Mouse (Mus musculus) neural tube, embryonic 11.5 days (tissue): Measurements from ENCODE around the gene Gm7579. TPM values are rescaled to one million over a fixed set of nuclear protein-coding genes. Genes with fewer than 3 reads are reported as not detected.
"Not testable (repeated sequence)": the region's sequence is repeated elsewhere in the genome, so short reads cannot be mapped to it uniquely, and the experiment has no call there.

Experiments
- ATAC-seq: fragments of 200-750 bp; cut with Nextera tagmentation; 2 replicates; pipeline ENCODE4 v1.8.0; 2017; ENCODE audit warnings: moderate number of reproducible peaks, mild to moderate bottlenecking, moderate TSS enrichment, moderate library complexity; ENCODE audit not compliant: insufficient read depth, low FRiP score, low TSS enrichment
- DNase-seq: peaks from one replicate; pipeline ENCODE4 v3.0.0-alpha.2; 2015; ENCODE audit warnings: low spot score
- H3K27ac ChIP-seq: fragments of 300-500 bp; sonication (generic); 2 replicates; pipeline ENCODE4 v1.5.1; 2014; ENCODE audit warnings: low read depth, mild to moderate bottlenecking, low read length
- H3K27me3 ChIP-seq: fragments of 300-500 bp; sonication (generic); 2 replicates; pipeline ENCODE4 v1.6.1; 2014; ENCODE audit warnings: mild to moderate bottlenecking, low read length, mixed read lengths; ENCODE audit not compliant: control insufficient read depth, insufficient read depth
- H3K36me3 ChIP-seq: fragments of 300-500 bp; sonication (generic); 2 replicates; pipeline ENCODE4 v1.6.1; 2014; ENCODE audit warnings: mild to moderate bottlenecking, low read length, moderate library complexity, mixed read lengths; ENCODE audit not compliant: control insufficient read depth, insufficient read depth
- H3K4me1 ChIP-seq: fragments of 300-500 bp; sonication (generic); 2 replicates; pipeline ENCODE4 v1.6.1; 2014; ENCODE audit warnings: low read length, mixed read lengths; ENCODE audit not compliant: control insufficient read depth, insufficient read depth
- H3K4me2 ChIP-seq: fragments of 300-500 bp; sonication (generic); 2 replicates; pipeline ENCODE4 v1.6.1; 2014; ENCODE audit warnings: low read depth, mild to moderate bottlenecking, moderate library complexity
- H3K4me3 ChIP-seq: fragments of 300-500 bp; sonication (generic); 2 replicates; pipeline ENCODE4 v1.5.1; 2014; ENCODE audit warnings: low read depth, low read length
- H3K9ac ChIP-seq: fragments of 300-500 bp; sonication (generic); 2 replicates; pipeline ENCODE4 v1.6.1; 2014; ENCODE audit warnings: mild to moderate bottlenecking, low read length
- H3K9me3 ChIP-seq: fragments of 300-500 bp; sonication (generic); 2 replicates; pipeline ENCODE4 v1.6.1; 2016; ENCODE audit warnings: low read length; ENCODE audit not compliant: control insufficient read depth
- WGBS: fragments of 180-500 bp; shearing (Covaris S2); extraction: QIAGEN DNeasy Blood & Tissue Kit; methylation state at CpG from one replicate; pipeline ENCODE4 v1.1.7; 2014; 5-methylcytosine and 5-hydroxymethylcytosine counted together
- polyA plus RNA-seq: library from polyadenylated mRNA; unstranded; fragments of >200 nt; fragmentation: Nextera tagmentation; extraction: Ambion mirVana; gene quantifications from 2 replicates; pipeline ENCODE4 v1.2.1, GENCODE M21; 2014

Gm7579 gene
- not detected in 2 replicates for polyA plus RNA-seq

- H3K36me3 ChIP-seq, result no peaks in the 10 kb centered on the region
- no peak within 1 kb of the TSS for H3K9ac ChIP-seq
- no peak within 1 kb of the TSS for H3K27ac ChIP-seq
- ATAC-seq (no peak), DNase-seq (no peak)
- WGBS, result 81% methylated on average over 1 of the region's 1 CpGs
- H3K4me3 ChIP-seq, result no peak within 1 kb of the TSS
- no peaks in the 10 kb centered on the region for H3K27me3 ChIP-seq
- no peak within 1 kb of the TSS for H3K4me2 ChIP-seq
- H3K4me1 ChIP-seq, result no peaks in the 10 kb centered on the region
- H3K9me3 ChIP-seq, result no peaks in the 10 kb centered on the region
Measured at GRCm38 (mm10) chr7:142211559-142211958, at the start of gene Gm7579. TSS of gene Gm7579 (plus strand) at chr7:142211859.

- not testable (repeated sequence) for ATAC-seq, H3K9ac ChIP-seq, DNase-seq, H3K9me3 ChIP-seq, H3K36me3 ChIP-seq, H3K4me2 ChIP-seq, H3K27ac ChIP-seq, H3K4me3 ChIP-seq, H3K4me1 ChIP-seq, H3K27me3 ChIP-seq
Measured at GRCm38 (mm10) chr7:142165639-142166038, 46.0 kb upstream of the Gm7579 start, which contains the start of gene Gm4553. TSS of gene Gm4553 (minus strand) at chr7:142165739.

GRCm38 (mm10) chr7:142169836-142170235, 41.8 kb upstream of the Gm7579 start:
- Histone ChIP-seq H3K27ac (no peak overlapping the region), H3K9ac (no peak overlapping the region), H3K27me3 (no peaks in the 10 kb centered on the region), H3K4me3 (no peak overlapping the region), H3K36me3 (no peaks in the 10 kb centered on the region), H3K4me1 (no peaks in the 10 kb centered on the region), H3K9me3 (no peaks in the 10 kb centered on the region), H3K4me2 (no peak overlapping the region)
- DNase-seq, result peak; percentile 18
- ATAC-seq, result no peak
- 44% methylated on average over 3 of the region's 3 CpGs for WGBS

GRCm38 (mm10) chr7:142175905-142176304, 35.8 kb upstream of the Gm7579 start, which contains the start of gene Krtap5-2:
TSS of gene Krtap5-2 (minus strand) at chr7:142176005.
- H3K27me3 ChIP-seq, H3K4me1 ChIP-seq, H3K36me3 ChIP-seq, H3K4me2 ChIP-seq, H3K4me3 ChIP-seq, DNase-seq, H3K27ac ChIP-seq, H3K9ac ChIP-seq, ATAC-seq, H3K9me3 ChIP-seq: not testable (repeated sequence)

- 89% methylated on average over 1 of the region's 1 CpGs for WGBS
- no peaks in the 10 kb centered on the region for H3K9me3 ChIP-seq
Measured at GRCm38 (mm10) chr7:142178685-142179084, 33.0 kb upstream of the Gm7579 start.

GRCm38 (mm10) chr7:142181021-142181420, 30.6 kb upstream of the Gm7579 start:
- WGBS, result 53% methylated on average over 1 of the region's 1 CpGs
- no peak for ATAC-seq
- Histone ChIP-seq H3K4me1 (no peaks in the 10 kb centered on the region), H3K36me3 (no peaks in the 10 kb centered on the region), H3K9me3 (no peaks in the 10 kb centered on the region), H3K27me3 (no peaks in the 10 kb centered on the region), H3K4me3 (no peak overlapping the region), H3K27ac (no peak overlapping the region), H3K4me2 (no peak overlapping the region), H3K9ac (no peak overlapping the region)
- DNase-seq, result no peak

More at GRCm38 (mm10) chr7:142178685-142179084, 33.0 kb upstream of the Gm7579 start:
- H3K27me3 ChIP-seq, result no peaks in the 10 kb centered on the region
- no peak overlapping the region for H3K9ac ChIP-seq
- no peak for ATAC-seq
- H3K36me3 ChIP-seq, result no peaks in the 10 kb centered on the region
- DNase-seq, result no peak
- no peak overlapping the region for H3K27ac ChIP-seq
- H3K4me1 ChIP-seq, result no peaks in the 10 kb centered on the region
- no peak overlapping the region for H3K4me2 ChIP-seq
- no peak overlapping the region for H3K4me3 ChIP-seq

- no peak overlapping the region for H3K4me3 ChIP-seq
- DNase-seq (no peak), ATAC-seq (no peak)
- no peaks in the 10 kb centered on the region for H3K36me3 ChIP-seq
- no peaks in the 10 kb centered on the region for H3K27me3 ChIP-seq
- 79% methylated on average over 2 of the region's 2 CpGs for WGBS
- H3K27ac ChIP-seq, result no peak overlapping the region
- no peak overlapping the region for H3K4me2 ChIP-seq
- no peak overlapping the region for H3K9ac ChIP-seq
- H3K4me1 ChIP-seq, result no peaks in the 10 kb centered on the region
- no peaks in the 10 kb centered on the region for H3K9me3 ChIP-seq
Measured at GRCm38 (mm10) chr7:142188156-142188555, 23.5 kb upstream of the Gm7579 start.

GRCm38 (mm10) chr7:142190289-142190688, 21.4 kb upstream of the Gm7579 start, which contains the start of gene Gm10153:
TSS of gene Gm10153 (minus strand) at chr7:142190389.
- WGBS, result 39% methylated on average over 2 of the region's 2 CpGs
- DNase-seq (no peak), ATAC-seq (no peak)
- H3K4me2 ChIP-seq, result no peak within 1 kb of the TSS
- no peaks in the 10 kb centered on the region for H3K4me1 ChIP-seq
- no peak within 1 kb of the TSS for H3K27ac ChIP-seq
- H3K27me3 ChIP-seq, result no peaks in the 10 kb centered on the region
- no peaks in the 10 kb centered on the region for H3K9me3 ChIP-seq
- no peak within 1 kb of the TSS for H3K9ac ChIP-seq
- no peak within 1 kb of the TSS for H3K4me3 ChIP-seq
- no peaks in the 10 kb centered on the region for H3K36me3 ChIP-seq

- H3K4me3 ChIP-seq, result no peak overlapping the region
- no peak overlapping the region for H3K4me2 ChIP-seq
- 77% methylated on average over 2 of the region's 2 CpGs for WGBS
- no peaks in the 10 kb centered on the region for H3K9me3 ChIP-seq
- ATAC-seq (no peak), DNase-seq (no peak)
- no peak overlapping the region for H3K27ac ChIP-seq
- H3K36me3 ChIP-seq, result no peaks in the 10 kb centered on the region
- H3K9ac ChIP-seq, result no peak overlapping the region
- H3K27me3 ChIP-seq, result no peaks in the 10 kb centered on the region
- no peaks in the 10 kb centered on the region for H3K4me1 ChIP-seq
Measured at GRCm38 (mm10) chr7:142198748-142199147, 12.9 kb upstream of the Gm7579 start.
